Mouse (Mus musculus) heart, embryonic 10.5 days (tissue): ENCODE results near the gene Slc25a4. TPM values are rescaled to one million over a fixed set of nuclear protein-coding genes. Genes with fewer than 3 reads are reported as not detected.

Experiments
- DNase-seq: peaks from one replicate; pipeline ENCODE4 v3.0.0-alpha.2; 2017; ENCODE audit warnings: low spot score
- H3K27ac ChIP-seq: fragments of 300-500 bp; sonication (generic); 2 replicates; pipeline ENCODE4 v1.5.1; 2016; ENCODE audit warnings: mild to moderate bottlenecking
- H3K27me3 ChIP-seq: fragments of 300-500 bp; sonication (generic); 2 replicates; pipeline ENCODE4 v1.6.1; 2016; ENCODE audit warnings: mild to moderate bottlenecking; ENCODE audit not compliant: poor library complexity, insufficient read depth, severe bottlenecking
- H3K36me3 ChIP-seq: fragments of 300-500 bp; sonication (generic); 2 replicates; pipeline ENCODE4 v1.6.1; 2016; ENCODE audit warnings: mild to moderate bottlenecking, moderate library complexity
- H3K4me1 ChIP-seq: fragments of 300-500 bp; sonication (generic); 2 replicates; pipeline ENCODE4 v1.6.1; 2016; ENCODE audit warnings: mild to moderate bottlenecking
- H3K4me3 ChIP-seq: fragments of 300-500 bp; sonication (generic); 2 replicates; pipeline ENCODE4 v1.5.1; 2016; ENCODE audit warnings: mild to moderate bottlenecking, moderate library complexity
- H3K9me3 ChIP-seq: fragments of 300-500 bp; sonication (generic); 2 replicates; pipeline ENCODE4 v1.6.1; 2016; ENCODE audit warnings: mild to moderate bottlenecking, moderate library complexity
- WGBS: fragments of 180-500 bp; shearing (Covaris S2); methylation state at CpG from one replicate; pipeline ENCODE4 v1.1.7; 2016; 5-methylcytosine and 5-hydroxymethylcytosine counted together
- polyA plus RNA-seq: library from polyadenylated mRNA; unstranded; fragments of >200 nt; fragmentation: Nextera tagmentation; extraction: Ambion mirVana; gene quantifications from 2 replicates; pipeline ENCODE4 v1.2.1, GENCODE M21; 2016

Slc25a4 gene
- polyA plus RNA-seq, 1 experiment from 2014 or later, result 1,300 TPM

GRCm38 (mm10) chr8:46225501-46225900, 14.4 kb upstream of the Slc25a4 start:
- WGBS, result 70% methylated on average over 3 of the region's 3 CpGs
- peaks cover 10% of the 10 kb centered on the region for H3K4me1 ChIP-seq
- no peaks in the 10 kb centered on the region for H3K9me3 ChIP-seq
- no peaks in the 10 kb centered on the region for H3K36me3 ChIP-seq
- H3K27me3 ChIP-seq, result 0 out of 2 replicates have a peak, but pooled peaks cover 2% of the 10 kb centered on the region
- peak; percentile 71 for DNase-seq
- no peak overlapping the region for H3K4me3 ChIP-seq
- H3K27ac ChIP-seq, result no peak overlapping the region

GRCm38 (mm10) chr8:46220566-46220965, 9.5 kb upstream of the Slc25a4 start:
- 0 out of 2 replicates have a peak, but pooled peaks cover 10% of the 10 kb centered on the region for H3K27me3 ChIP-seq
- H3K4me1 ChIP-seq, result peaks cover 16% of the 10 kb centered on the region
- H3K4me3 ChIP-seq, result no peak overlapping the region
- H3K27ac ChIP-seq, result peak overlapping the region; percentile 33; the same call in 1 of the 2 replicates
- no peaks in the 10 kb centered on the region for H3K9me3 ChIP-seq
- 65% methylated on average over 3 of the region's 3 CpGs for WGBS
- peak; percentile 58 for DNase-seq
- H3K36me3 ChIP-seq, result no peaks in the 10 kb centered on the region

GRCm38 (mm10) chr8:46216838-46217237, 5.8 kb upstream of the Slc25a4 start:
- H3K36me3 ChIP-seq, result no peaks in the 10 kb centered on the region
- H3K4me3 ChIP-seq, result peak overlapping the region; percentile 52
- no peaks in the 10 kb centered on the region for H3K9me3 ChIP-seq
- WGBS, result 4% methylated on average over 14 of the region's 14 CpGs
- H3K27me3 ChIP-seq, result 0 out of 2 replicates have a peak, but pooled peaks cover 10% of the 10 kb centered on the region
- DNase-seq, result peak; percentile 89
- H3K27ac ChIP-seq, result peak overlapping the region; percentile 83
- H3K4me1 ChIP-seq, result peaks cover 26% of the 10 kb centered on the region

- Histone ChIP-seq H3K4me3 (no peak overlapping the region), H3K4me1 (peaks cover 38% of the 10 kb centered on the region), H3K9me3 (no peaks in the 10 kb centered on the region), H3K36me3 (peaks cover 6% of the 10 kb centered on the region), H3K27ac (no peak overlapping the region), H3K27me3 (0 out of 2 replicates have a peak, but pooled peaks cover 5% of the 10 kb centered on the region)
- 45% methylated on average over 2 of the region's 2 CpGs for WGBS
- no peak for DNase-seq
These were observed 2.9 kb upstream of the Slc25a4 start for GRCm38 (mm10) chr8:46213971-46214480.

GRCm38 (mm10) chr8:46212194-46212593, 1.1 kb upstream of the Slc25a4 start:
- H3K27me3 ChIP-seq, result no peaks in the 10 kb centered on the region
- H3K27ac ChIP-seq, result peak overlapping the region; percentile 98
- peaks cover 44% of the 10 kb centered on the region for H3K4me1 ChIP-seq
- no peaks in the 10 kb centered on the region for H3K9me3 ChIP-seq
- H3K36me3 ChIP-seq, result peaks cover 24% of the 10 kb centered on the region
- 58% methylated on average over 7 of the region's 7 CpGs for WGBS
- peak overlapping the region; percentile 95; the same call in 1 of the 2 replicates for H3K4me3 ChIP-seq
- DNase-seq, result no peak

GRCm38 (mm10) chr8:46211611-46212071, 557 bp upstream of the Slc25a4 start:
- no peak for DNase-seq
- 9% methylated on average over 13 of the region's 13 CpGs for WGBS
- Histone ChIP-seq H3K27ac (peak overlapping the region; percentile 98), H3K4me3 (peak overlapping the region; percentile 95), H3K4me1 (peaks cover 39% of the 10 kb centered on the region), H3K36me3 (peaks cover 30% of the 10 kb centered on the region), H3K27me3 (no peaks in the 10 kb centered on the region), H3K9me3 (no peaks in the 10 kb centered on the region)

GRCm38 (mm10) chr8:46209057-46209456, 2.0 kb downstream of the Slc25a4 start:
- WGBS, result 65% methylated on average over 15 of the region's 15 CpGs
- no peak for DNase-seq
- H3K4me1 ChIP-seq, result peaks cover 47% of the 10 kb centered on the region
- H3K9me3 ChIP-seq, result no peaks in the 10 kb centered on the region
- no peaks in the 10 kb centered on the region for H3K27me3 ChIP-seq
- H3K36me3 ChIP-seq, result peaks cover 55% of the 10 kb centered on the region
- peak overlapping the region; percentile 95 for H3K4me3 ChIP-seq
- peak overlapping the region; percentile 98 for H3K27ac ChIP-seq

- Histone ChIP-seq H3K27ac (peak overlapping the region; percentile 98), H3K4me3 (peak overlapping the region; percentile 95), H3K36me3 (peaks cover 61% of the 10 kb centered on the region), H3K4me1 (peaks cover 44% of the 10 kb centered on the region), H3K27me3 (no peaks in the 10 kb centered on the region), H3K9me3 (no peaks in the 10 kb centered on the region)
- 67% methylated on average over 12 of the region's 12 CpGs for WGBS
- no peak for DNase-seq
These were observed 2.7 kb downstream of the Slc25a4 start for GRCm38 (mm10) chr8:46208354-46208753.

GRCm38 (mm10) chr8:46206107-46206506, 5.0 kb downstream of the Slc25a4 start:
- H3K27me3 ChIP-seq, result no peaks in the 10 kb centered on the region
- WGBS, result 86% methylated on average over 6 of the region's 6 CpGs
- no peak overlapping the region for H3K27ac ChIP-seq
- peaks cover 29% of the 10 kb centered on the region for H3K4me1 ChIP-seq
- H3K36me3 ChIP-seq, result peaks cover 75% of the 10 kb centered on the region
- no peaks in the 10 kb centered on the region for H3K9me3 ChIP-seq
- DNase-seq, result no peak
- H3K4me3 ChIP-seq, result no peak overlapping the region

GRCm38 (mm10) chr8:46204974-46205640, 6.0 kb downstream of the Slc25a4 start:
- no peak overlapping the region for H3K27ac ChIP-seq
- H3K27me3 ChIP-seq, result no peaks in the 10 kb centered on the region
- no peak overlapping the region for H3K4me3 ChIP-seq
- no peaks in the 10 kb centered on the region for H3K9me3 ChIP-seq
- no peak for DNase-seq
- WGBS, result 84% methylated on average over 9 of the region's 9 CpGs
- peaks cover 26% of the 10 kb centered on the region for H3K4me1 ChIP-seq
- peaks cover 75% of the 10 kb centered on the region for H3K36me3 ChIP-seq

GRCm38 (mm10) chr8:46204301-46204700, 6.8 kb downstream of the Slc25a4 start:
- Histone ChIP-seq H3K27me3 (no peaks in the 10 kb centered on the region), H3K36me3 (peaks cover 72% of the 10 kb centered on the region), H3K4me1 (peaks cover 23% of the 10 kb centered on the region), H3K9me3 (no peaks in the 10 kb centered on the region), H3K4me3 (no peak overlapping the region), H3K27ac (no peak overlapping the region)
- 82% methylated on average over 3 of the region's 3 CpGs for WGBS
- no peak for DNase-seq

- WGBS, result 84% methylated on average over 6 of the region's 6 CpGs
- Histone ChIP-seq H3K9me3 (no peaks in the 10 kb centered on the region), H3K27me3 (no peaks in the 10 kb centered on the region), H3K4me1 (peaks cover 11% of the 10 kb centered on the region; the same call in 1 of the 2 replicates), H3K36me3 (peaks cover 58% of the 10 kb centered on the region), H3K4me3 (no peak overlapping the region), H3K27ac (no peak overlapping the region)
- DNase-seq, result no peak
These were observed 8.7 kb downstream of the Slc25a4 start for GRCm38 (mm10) chr8:46202350-46202749.

- no peaks in the 10 kb centered on the region for H3K27me3 ChIP-seq
- peak; percentile 54 for DNase-seq
- WGBS, result 83% methylated on average over 5 of the region's 5 CpGs
- no peak overlapping the region for H3K27ac ChIP-seq
- H3K9me3 ChIP-seq, result no peaks in the 10 kb centered on the region
- H3K4me1 ChIP-seq, result no peaks in the 10 kb centered on the region
- H3K36me3 ChIP-seq, result peaks cover 31% of the 10 kb centered on the region
- no peak overlapping the region for H3K4me3 ChIP-seq
These were observed 13.4 kb downstream of the Slc25a4 start for GRCm38 (mm10) chr8:46197673-46198072.
